Mouse (Mus musculus): ENCODE measurements around the gene Sgk1. TPM values are rescaled to one million over a fixed set of nuclear protein-coding genes. Genes with fewer than 3 reads are reported as not detected.

The Sgk1 gene
- polyA plus RNA-seq, 1 experiment from 2014 or later: 28.2 TPM

DNA sequence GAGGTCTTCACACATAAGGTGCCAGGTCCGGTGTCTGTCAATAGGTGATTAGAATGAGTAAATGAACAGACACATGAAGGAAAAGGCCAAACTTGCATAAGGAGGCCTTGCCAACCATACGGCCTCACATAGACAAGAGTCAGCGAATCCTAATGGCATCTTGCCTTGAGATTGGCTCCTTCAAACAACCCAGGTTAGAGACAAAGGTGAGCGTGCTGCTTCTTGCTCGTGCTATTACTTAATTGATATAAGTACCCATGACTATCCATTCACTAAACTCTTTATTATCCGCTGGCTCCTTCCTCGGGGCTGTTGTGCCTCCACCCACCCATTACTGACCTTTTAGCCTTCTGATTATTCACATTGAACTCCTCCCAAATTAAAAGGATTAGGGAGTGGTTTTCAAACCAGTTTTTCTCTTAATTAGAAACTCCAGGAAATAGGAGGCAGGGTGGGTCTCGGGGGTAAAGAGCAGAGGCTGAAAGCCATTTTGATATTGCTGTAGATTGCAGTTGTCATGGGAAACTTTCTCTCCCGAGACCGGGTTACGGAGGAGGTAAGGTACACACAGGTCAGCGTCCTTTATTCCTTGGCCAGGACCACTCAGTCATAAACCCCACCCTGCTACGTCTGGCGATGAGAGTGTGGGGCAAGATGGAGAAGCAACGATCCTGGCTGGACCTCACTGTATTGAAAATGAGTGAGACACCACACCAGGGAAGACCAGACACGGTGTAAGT lies 33.9 kb upstream of the Sgk1 start:
- Histone ChIP-seq H3K4me1 (peaks cover 4% of the 10 kb centered on the region; the same call in 1 of the 2 replicates), H3K27ac (replicated peaks) (no peak overlapping the region), H3K9ac (replicated peaks) (no peak overlapping the region), H3K4me2 (replicated peaks) (no peak overlapping the region), H3K4me3 (no peak overlapping the region), H3K27me3 (no peaks in the 10 kb centered on the region), H3K36me3 (no peaks in the 10 kb centered on the region), H3K9me3 (no peaks in the 10 kb centered on the region)
- ATAC-seq (ENCODE audit: low FRiP score, low read depth): no peak
- 81% methylated on average over 16 of the region's 16 CpGs for WGBS

DNA sequence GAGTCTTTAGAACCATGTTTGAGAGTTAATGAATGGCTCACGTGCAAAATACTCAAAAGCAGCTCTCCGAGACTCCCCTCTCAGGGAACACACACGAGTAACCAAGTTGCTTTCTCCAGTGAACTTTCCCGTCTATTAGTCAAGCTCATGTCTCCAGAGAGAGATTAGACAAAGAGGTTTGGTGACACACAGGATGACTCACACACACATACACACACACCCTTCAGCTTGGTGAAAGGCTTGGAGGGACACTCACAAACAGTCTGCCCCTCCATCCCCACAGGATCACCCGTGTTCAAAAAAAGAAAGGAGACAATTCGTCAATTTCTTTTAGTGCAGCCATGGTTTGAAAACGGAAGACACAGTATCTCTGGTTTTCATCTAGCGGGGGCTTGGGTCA lies 32.7 kb upstream of the Sgk1 start:
- ATAC-seq (ENCODE audit: low FRiP score, low read depth): no peak
- H3K9me3 ChIP-seq: no peaks in the 10 kb centered on the region
- H3K4me1 ChIP-seq: peaks cover 4% of the 10 kb centered on the region; the same call in 1 of the 2 replicates
- H3K27ac ChIP-seq (replicated peaks): no peak overlapping the region
- H3K4me3 ChIP-seq: no peak overlapping the region
- H3K9ac ChIP-seq (replicated peaks): no peak overlapping the region
- 87% methylated on average over 8 of the region's 8 CpGs for WGBS
- H3K36me3 ChIP-seq: no peaks in the 10 kb centered on the region
- H3K4me2 ChIP-seq (replicated peaks): no peak overlapping the region
- H3K27me3 ChIP-seq: no peaks in the 10 kb centered on the region

DNA sequence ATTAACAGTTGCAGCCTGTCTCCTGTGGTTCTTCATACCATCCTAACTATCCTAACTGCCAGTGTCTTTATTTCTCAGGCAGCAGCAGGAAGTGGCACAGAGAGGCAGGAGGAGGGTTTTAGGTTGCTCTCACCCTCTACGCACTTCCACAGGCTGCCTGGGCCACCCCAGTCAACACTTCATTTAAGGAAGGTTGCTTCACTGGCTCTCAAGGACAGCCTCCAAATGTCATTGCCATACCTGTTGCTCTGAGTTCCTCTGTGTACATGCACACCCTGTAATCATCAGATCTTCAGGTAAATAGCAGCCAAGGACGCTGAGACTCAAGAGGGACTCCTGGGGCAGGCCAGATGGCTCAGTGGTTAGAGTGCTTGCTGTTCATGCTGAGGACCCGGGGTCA lies 31.7 kb upstream of the Sgk1 start:
- Histone ChIP-seq H3K9me3 (no peaks in the 10 kb centered on the region), H3K36me3 (no peaks in the 10 kb centered on the region), H3K4me3 (no peak overlapping the region), H3K27me3 (no peaks in the 10 kb centered on the region), H3K27ac (replicated peaks) (no peak overlapping the region), H3K4me2 (replicated peaks) (no peak overlapping the region), H3K4me1 (no peaks in the 10 kb centered on the region), H3K9ac (replicated peaks) (no peak overlapping the region)
- no peak for ATAC-seq (ENCODE audit: low FRiP score, low read depth)
- 93% methylated on average over 3 of the region's 3 CpGs for WGBS

DNA sequence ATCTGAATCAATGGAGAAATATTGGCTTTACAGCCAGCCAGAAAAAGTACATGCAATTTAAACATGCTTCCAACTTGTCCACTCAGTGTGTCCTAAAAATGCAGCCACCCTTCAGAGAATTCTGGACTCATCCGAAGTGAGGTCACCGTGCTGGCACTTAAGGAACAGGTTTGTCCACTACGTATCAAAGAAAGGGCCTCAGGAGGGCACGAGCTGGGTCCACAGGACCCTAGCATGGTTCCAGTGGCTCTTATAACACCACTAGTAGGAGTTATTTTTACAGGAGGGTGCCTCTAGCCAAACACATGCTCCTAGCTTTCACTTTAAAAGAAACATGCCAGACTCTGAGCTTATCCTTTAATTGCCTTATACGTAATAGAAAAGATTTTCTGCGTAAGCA lies 28.9 kb upstream of the Sgk1 start:
- H3K4me1 ChIP-seq: no peaks in the 10 kb centered on the region; the same call in 1 of the 2 replicates
- no peak overlapping the region for H3K4me2 ChIP-seq (replicated peaks)
- no peaks in the 10 kb centered on the region for H3K27me3 ChIP-seq
- no peak for ATAC-seq (ENCODE audit: low FRiP score, low read depth)
- no peak overlapping the region for H3K9ac ChIP-seq (replicated peaks)
- no peaks in the 10 kb centered on the region for H3K9me3 ChIP-seq
- H3K36me3 ChIP-seq: no peaks in the 10 kb centered on the region
- WGBS: 87% methylated on average over 6 of the region's 6 CpGs
- H3K4me3 ChIP-seq: no peak overlapping the region
- H3K27ac ChIP-seq (replicated peaks): no peak overlapping the region

DNA sequence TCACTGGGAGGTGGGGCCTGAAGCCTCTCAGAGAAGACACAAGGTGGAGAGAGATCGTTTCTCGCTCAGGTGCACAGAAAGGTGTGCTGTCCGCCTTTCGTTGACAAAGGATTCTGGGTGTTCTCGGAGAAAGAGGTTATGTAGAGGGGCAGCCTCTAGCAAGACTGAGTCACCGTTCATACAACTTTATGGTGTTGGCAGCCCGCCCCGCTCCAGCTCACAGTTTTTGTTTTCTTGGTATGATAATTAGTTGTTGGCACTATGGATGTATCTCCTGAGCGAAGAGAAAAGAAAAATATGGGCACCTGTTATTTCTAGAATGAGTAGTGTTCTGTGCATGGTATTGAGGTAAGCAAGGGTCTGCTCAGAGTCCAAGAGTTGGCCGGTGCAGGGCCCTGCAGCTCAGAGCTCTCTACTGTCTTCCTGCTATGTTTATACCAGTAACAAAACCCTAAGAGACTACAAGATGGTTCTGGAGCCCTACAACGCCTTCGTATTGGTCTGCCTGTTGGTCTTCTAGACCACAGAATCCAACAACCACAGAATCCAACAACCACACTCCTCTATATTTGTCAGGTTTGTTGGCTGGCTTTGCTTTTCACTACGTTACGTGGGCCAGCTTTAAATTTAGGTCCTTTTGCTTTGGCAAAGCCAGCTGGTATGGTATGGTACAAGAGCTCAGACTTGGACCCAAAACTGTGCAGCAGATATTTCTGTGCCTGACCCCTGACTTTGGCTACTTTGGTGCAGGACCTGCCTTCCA lies 28.2 kb upstream of the Sgk1 start:
- Histone ChIP-seq H3K9ac (replicated peaks) (no peak overlapping the region), H3K27me3 (no peaks in the 10 kb centered on the region), H3K9me3 (no peaks in the 10 kb centered on the region), H3K27ac (replicated peaks) (no peak overlapping the region), H3K36me3 (no peaks in the 10 kb centered on the region), H3K4me2 (replicated peaks) (no peak overlapping the region), H3K4me1 (no peaks in the 10 kb centered on the region; the same call in 1 of the 2 replicates), H3K4me3 (no peak overlapping the region)
- ATAC-seq (ENCODE audit: low FRiP score, low read depth): no peak
- WGBS: 91% methylated on average over 14 of the region's 14 CpGs

DNA sequence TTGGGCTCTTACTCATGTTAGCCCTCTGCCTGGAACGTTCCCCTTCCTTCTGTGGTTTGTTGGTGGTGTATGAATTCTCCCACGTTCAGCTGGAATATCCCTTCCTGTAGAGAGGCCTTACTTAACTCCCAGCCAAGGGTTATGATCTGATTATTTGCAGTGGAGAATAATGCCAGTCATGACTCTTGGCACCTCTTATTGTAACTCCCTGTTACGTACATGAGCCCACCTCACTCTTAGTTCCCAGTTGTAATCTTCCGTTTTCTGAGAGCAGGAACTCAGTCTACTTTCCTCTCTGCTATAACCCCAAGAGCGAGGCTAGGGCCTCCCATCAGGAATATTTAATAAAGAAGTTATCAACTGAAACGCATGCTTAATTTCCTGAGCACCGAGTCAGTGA lies 26.6 kb upstream of the Sgk1 start:
- ATAC-seq (ENCODE audit: low FRiP score, low read depth): no peak
- Histone ChIP-seq H3K9me3 (no peaks in the 10 kb centered on the region), H3K27ac (replicated peaks) (no peak overlapping the region), H3K9ac (replicated peaks) (no peak overlapping the region), H3K27me3 (no peaks in the 10 kb centered on the region), H3K4me2 (replicated peaks) (no peak overlapping the region), H3K36me3 (no peaks in the 10 kb centered on the region), H3K4me1 (no peaks in the 10 kb centered on the region; the same call in 1 of the 2 replicates), H3K4me3 (no peak overlapping the region)
- 92% methylated on average over 7 of the region's 7 CpGs for WGBS

DNA sequence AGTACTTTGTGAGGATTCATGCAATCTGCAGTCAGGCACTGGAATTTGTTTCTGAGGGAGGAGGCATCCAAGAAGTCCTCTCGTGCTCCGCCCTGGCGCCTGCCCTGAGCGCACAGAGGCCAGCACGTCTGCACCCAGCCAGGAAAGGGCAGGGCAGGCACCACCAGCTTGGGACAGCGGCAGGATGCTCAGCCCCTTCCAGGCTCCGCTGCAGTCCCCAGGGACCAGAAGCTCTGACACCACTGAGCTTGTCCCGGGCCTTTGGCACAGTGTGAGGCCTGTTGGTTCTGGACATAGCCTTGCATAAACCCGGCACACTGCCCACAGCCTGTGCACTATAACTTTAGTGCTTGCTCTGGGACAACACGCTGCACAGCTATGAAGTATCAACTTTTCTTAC lies 24.3 kb upstream of the Sgk1 start:
- H3K4me1 ChIP-seq: no peaks in the 10 kb centered on the region; the same call in 1 of the 2 replicates
- no peak overlapping the region for H3K4me3 ChIP-seq
- no peaks in the 10 kb centered on the region for H3K36me3 ChIP-seq
- H3K27ac ChIP-seq (replicated peaks): no peak overlapping the region
- H3K9me3 ChIP-seq: no peaks in the 10 kb centered on the region
- ATAC-seq (ENCODE audit: low FRiP score, low read depth): no peak
- H3K27me3 ChIP-seq: no peaks in the 10 kb centered on the region
- H3K9ac ChIP-seq (replicated peaks): no peak overlapping the region
- no peak overlapping the region for H3K4me2 ChIP-seq (replicated peaks)
- WGBS: 75% methylated on average over 10 of the region's 10 CpGs

DNA sequence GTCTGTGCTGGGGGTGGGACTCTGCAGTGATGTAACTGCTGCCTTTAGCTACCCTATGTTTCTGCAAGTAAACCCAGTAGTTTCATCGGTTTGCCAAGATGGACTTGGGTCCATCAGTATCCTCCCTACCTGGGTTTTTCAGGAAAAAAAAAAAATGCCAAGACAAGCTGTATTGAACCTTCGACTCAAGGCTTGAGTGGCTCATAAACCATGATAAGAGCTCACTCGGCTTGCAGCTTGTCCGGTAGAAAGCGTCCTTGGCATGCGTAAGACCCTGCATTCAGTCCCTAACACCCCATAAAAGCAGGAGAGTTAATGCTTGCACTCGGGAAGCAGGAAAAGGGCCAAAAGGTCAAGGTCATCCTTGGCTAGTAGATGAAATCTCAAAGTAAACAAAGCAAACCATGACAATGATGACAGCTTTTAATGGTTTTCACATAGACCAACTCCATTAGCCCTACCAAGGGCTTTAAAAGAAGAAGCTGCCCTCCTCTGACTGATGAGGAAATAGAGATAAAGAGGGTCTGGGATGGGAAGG lies 23.5 kb upstream of the Sgk1 start:
- 77% methylated on average over 7 of the region's 7 CpGs for WGBS
- Histone ChIP-seq H3K9me3 (no peaks in the 10 kb centered on the region), H3K27ac (replicated peaks) (no peak overlapping the region), H3K4me1 (no peaks in the 10 kb centered on the region; the same call in 1 of the 2 replicates), H3K4me2 (replicated peaks) (no peak overlapping the region), H3K4me3 (no peak overlapping the region), H3K27me3 (no peaks in the 10 kb centered on the region), H3K9ac (replicated peaks) (no peak overlapping the region), H3K36me3 (no peaks in the 10 kb centered on the region)
- ATAC-seq (ENCODE audit: low FRiP score, low read depth): no peak

DNA sequence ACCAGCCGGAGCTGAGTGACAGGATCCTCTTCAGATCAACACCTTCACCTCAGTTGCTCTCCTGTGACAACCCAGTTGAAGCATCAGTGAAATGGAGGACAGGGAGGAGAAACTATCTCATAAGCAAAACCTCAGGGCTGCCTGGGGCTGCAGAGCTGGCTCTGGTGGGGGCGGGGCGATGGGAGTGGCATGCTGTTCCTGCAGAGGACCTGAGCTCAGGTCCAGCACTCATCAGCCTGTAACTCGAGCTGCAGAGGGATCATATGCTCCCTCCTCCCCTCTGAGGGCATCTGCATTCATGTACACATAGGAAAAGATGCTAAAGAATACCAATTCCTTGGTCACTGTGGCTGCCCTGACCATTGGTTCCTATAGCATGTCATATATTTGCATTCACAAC lies 15.5 kb upstream of the Sgk1 start:
- no peaks in the 10 kb centered on the region for H3K4me1 ChIP-seq
- no peak overlapping the region for H3K4me3 ChIP-seq
- H3K27me3 ChIP-seq: no peaks in the 10 kb centered on the region
- whole genome bisulfite sequencing: 38% methylated on average over 4 of the region's 4 CpGs
- no peak overlapping the region for H3K4me2 ChIP-seq (replicated peaks)
- no peak overlapping the region for H3K9ac ChIP-seq (replicated peaks)
- H3K27ac ChIP-seq (replicated peaks): no peak overlapping the region
- ATAC-seq (ENCODE audit: low FRiP score, low read depth): no peak
- H3K9me3 ChIP-seq: no peaks in the 10 kb centered on the region
- no peaks in the 10 kb centered on the region for H3K36me3 ChIP-seq

DNA sequence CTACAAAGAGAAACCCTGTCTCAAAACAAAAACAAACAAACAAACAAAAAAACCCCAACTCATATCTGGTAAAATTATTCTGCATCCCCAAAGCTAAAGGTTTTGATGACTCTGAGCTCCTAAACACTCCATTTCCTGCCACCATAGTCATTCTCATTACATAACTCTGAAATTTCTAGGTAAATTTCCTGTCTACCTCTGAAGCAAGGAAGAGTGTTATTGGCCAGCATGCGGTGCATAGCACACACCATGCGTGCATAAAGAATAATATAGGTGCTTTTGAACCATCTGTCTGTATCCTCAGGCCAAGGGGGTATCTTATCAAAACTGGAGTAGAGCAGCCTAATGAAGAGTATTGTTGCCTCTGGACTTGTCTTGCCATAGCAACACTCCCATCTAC lies 13.8 kb upstream of the Sgk1 start:
- Histone ChIP-seq H3K36me3 (no peaks in the 10 kb centered on the region), H3K27me3 (no peaks in the 10 kb centered on the region), H3K4me3 (no peak overlapping the region), H3K4me2 (replicated peaks) (no peak overlapping the region), H3K4me1 (no peaks in the 10 kb centered on the region), H3K9me3 (no peaks in the 10 kb centered on the region), H3K9ac (replicated peaks) (no peak overlapping the region), H3K27ac (replicated peaks) (no peak overlapping the region)
- no peak for ATAC-seq (ENCODE audit: low FRiP score, low read depth)
- 87% methylated on average over 2 of the region's 2 CpGs for WGBS

DNA sequence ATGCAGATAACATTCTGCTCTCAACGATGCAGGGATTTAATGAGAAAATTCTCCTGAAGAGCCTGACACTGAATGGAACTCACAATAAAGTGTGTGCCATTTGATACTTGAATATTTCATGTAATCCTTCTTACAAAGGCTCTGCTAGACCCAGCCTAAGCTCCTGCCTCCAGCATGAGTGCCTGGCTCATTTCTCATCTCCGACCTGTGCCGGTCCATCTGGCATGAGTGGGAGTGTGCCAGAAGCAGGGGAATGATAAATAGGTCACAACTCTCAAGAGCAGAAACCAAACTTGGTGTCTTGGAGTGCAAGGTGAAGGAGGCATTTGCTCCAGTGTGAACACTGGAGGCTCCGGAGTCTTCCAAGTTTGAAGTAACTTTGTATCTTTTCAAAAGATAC lies 13.4 kb upstream of the Sgk1 start:
- Histone ChIP-seq H3K4me1 (no peaks in the 10 kb centered on the region), H3K9me3 (no peaks in the 10 kb centered on the region), H3K4me2 (replicated peaks) (no peak overlapping the region), H3K9ac (replicated peaks) (no peak overlapping the region), H3K27me3 (no peaks in the 10 kb centered on the region), H3K36me3 (no peaks in the 10 kb centered on the region), H3K27ac (replicated peaks) (no peak overlapping the region), H3K4me3 (no peak overlapping the region)
- 69% methylated on average over 4 of the region's 4 CpGs for WGBS
- ATAC-seq (ENCODE audit: low FRiP score, low read depth): no peak

DNA sequence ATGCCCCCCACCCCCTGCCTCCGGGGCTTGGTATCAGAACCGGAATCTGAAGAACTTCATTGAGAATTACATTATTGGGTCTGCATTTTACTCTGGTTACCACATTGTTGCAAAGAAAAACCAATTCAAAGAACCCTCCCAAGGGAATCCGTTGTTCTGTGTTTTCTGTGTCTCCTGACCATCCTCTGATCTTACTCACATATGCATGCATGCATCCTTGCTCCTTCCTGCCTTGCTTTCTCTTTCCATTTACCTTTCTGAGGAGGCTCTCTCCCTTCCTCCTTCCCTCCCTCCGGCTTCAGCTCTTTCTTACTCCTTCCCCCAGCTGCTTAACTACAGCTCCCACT lies 174 bp upstream of the Sgk1 start:
- H3K4me2 ChIP-seq (replicated peaks): peak overlapping the region; percentile 65
- H3K27ac ChIP-seq (replicated peaks): peak overlapping the region; percentile 79
- H3K36me3 ChIP-seq: no peaks in the 10 kb centered on the region
- H3K27me3 ChIP-seq: peaks cover 12% of the 10 kb centered on the region; the same call in 1 of the 2 replicates
- H3K4me3 ChIP-seq: peak overlapping the region; percentile 48
- peak overlapping the region; percentile 62 for H3K9ac ChIP-seq (replicated peaks)
- peaks cover 18% of the 10 kb centered on the region for H3K4me1 ChIP-seq
- WGBS: 24% methylated on average over 4 of the region's 4 CpGs
- no peaks in the 10 kb centered on the region for H3K9me3 ChIP-seq
- no peak for ATAC-seq (ENCODE audit: low FRiP score, low read depth)

Measured in midbrain, embryonic 12.5 days (tissue).